Mouse (Mus musculus): ENCODE data around the gene Acoxl. TPM values are rescaled to one million over a fixed set of nuclear protein-coding genes. Genes with fewer than 3 reads are reported as not detected.
"Not testable (repeated sequence)": the region's sequence is repeated elsewhere in the genome, so short reads cannot be mapped to it uniquely, and the experiment has no call there.

Acoxl gene
- total RNA-seq, 4 experiments from 2014 or later, result not detected

DNA sequence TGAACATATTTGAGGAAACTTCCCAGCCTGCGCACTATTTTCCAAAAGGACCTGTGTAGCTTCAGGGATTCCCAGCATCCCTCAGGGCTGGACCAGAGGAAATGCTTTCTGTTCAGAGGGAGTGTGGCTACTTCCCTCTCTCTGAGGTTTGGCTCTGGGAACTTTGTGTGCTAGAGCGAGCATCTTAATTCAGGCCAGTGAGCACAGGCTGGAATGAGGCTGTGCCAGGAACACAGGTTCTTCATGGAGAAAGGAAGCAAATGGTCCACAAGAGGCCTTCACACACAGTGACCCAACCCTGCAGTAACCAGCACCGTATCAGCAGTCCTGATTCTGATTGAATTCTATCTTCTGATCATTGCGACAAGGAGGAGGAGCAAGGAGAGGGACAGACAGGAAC is 238.3 kb downstream of the Acoxl start:
- DNase-seq (ENCODE audit: low spot score), result no peak

DNA sequence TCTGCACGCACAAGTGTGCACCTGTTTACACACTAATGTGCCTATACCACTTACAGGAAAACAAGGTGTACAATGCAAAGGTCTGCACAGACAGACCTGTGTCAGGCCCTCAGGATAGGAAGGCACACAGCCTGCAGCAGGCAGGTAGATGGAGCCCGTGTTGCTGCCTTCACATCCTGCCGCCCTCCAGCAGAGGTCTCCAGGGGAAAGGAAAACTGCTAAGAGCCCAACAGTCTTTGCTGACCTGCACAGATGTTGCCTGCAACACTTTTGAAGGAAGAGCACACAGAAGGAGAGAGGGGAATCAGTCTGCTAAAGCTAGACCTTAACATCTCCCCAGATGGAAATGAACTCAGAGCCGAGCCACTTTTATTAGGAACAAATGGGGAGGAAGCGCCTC is 240.2 kb downstream of the Acoxl start:
- peak; percentile 21 for DNase-seq (ENCODE audit: low spot score)

DNA sequence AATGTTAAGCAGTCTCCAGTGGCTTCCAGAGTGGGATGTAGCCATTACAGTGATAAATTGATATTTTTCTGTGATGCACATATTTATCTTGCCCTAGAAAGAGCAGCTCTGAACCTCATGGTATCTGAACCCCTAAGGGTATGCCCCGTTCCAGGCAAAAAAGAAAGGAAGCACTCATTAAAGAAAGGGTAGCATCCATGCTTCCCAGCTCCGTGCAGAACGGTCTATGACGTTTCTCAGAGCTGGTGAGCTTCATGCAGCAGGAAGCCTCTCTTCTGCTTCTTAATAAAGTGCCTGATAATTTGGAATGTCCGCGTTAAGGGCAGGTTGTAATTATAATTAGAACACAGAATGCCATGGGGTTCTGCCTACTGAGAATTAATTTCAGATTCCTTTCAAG is 240.6 kb downstream of the Acoxl start:
- DNase-seq (ENCODE audit: low spot score), result no peak

GRCm38 (mm10) chr2:128083844-128084243 is 245.2 kb downstream of the Acoxl start:
- DNase-seq (ENCODE audit: low spot score), result no peak

GRCm38 (mm10) chr2:128084607-128085006 is 245.9 kb downstream of the Acoxl start:
- no peak for DNase-seq (ENCODE audit: low spot score)

- DNase-seq (ENCODE audit: low spot score), result no peak
Measured at GRCm38 (mm10) chr2:128085481-128085880, 246.8 kb downstream of the Acoxl start.

GRCm38 (mm10) chr2:128086301-128086886 is 247.7 kb downstream of the Acoxl start:
- no peak for DNase-seq (ENCODE audit: low spot score)

DNA sequence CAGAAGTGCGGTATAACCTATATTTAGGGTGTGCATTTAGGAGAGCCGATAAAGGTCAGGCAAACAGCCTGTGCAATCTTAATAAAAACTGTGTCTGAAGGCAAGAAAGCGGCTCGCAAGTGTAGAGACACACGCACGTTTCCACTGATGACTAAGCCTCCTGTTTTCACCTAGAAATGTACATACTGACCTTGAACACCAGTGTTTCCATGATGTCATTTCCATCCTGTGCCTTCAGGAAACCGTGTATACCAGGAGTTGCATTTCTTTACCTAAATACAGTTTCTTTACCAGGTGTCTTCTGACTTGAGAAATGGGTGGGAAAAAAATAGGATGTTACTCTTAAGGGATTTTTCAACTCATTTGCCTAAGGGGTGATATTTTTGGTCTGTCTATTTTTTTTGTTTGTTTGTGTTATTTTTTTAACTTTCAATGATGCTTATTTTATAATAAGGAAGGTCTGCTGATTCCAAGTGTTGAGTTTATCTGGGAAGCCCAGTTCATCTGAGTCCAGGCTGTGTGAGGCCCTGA is 248.4 kb downstream of the Acoxl start:
- DNase-seq (ENCODE audit: low spot score), result no peak

- no peak for DNase-seq (ENCODE audit: low spot score)
Measured at GRCm38 (mm10) chr2:128087798-128088545, 249.3 kb downstream of the Acoxl start.

GRCm38 (mm10) chr2:128090283-128090885 is 251.7 kb downstream of the Acoxl start:
- no peak for DNase-seq (ENCODE audit: low spot score)

GRCm38 (mm10) chr2:128091431-128092369 is 253.0 kb downstream of the Acoxl start:
- DNase-seq (ENCODE audit: low spot score), result no peak

DNA sequence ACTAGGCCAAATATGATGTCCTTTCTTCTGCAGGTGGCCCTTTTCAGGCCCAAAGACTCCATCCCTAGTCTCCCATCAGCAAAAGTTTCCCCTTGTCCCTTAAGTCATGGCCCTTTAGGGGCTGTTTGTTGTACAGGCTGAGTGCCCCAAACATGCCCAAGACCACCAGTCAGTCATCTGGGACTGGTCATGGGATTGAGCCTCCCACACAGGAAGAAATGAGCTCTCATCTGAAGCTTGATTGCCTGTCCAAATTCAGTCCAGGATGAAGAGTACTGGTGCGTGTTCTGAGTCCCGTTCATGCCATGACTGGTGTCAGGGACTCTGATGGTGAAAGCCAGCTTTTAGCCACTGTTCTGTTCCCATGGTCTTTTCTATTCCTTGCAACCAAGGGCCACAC is 253.8 kb downstream of the Acoxl start:
- no peak for DNase-seq (ENCODE audit: low spot score)

DNA sequence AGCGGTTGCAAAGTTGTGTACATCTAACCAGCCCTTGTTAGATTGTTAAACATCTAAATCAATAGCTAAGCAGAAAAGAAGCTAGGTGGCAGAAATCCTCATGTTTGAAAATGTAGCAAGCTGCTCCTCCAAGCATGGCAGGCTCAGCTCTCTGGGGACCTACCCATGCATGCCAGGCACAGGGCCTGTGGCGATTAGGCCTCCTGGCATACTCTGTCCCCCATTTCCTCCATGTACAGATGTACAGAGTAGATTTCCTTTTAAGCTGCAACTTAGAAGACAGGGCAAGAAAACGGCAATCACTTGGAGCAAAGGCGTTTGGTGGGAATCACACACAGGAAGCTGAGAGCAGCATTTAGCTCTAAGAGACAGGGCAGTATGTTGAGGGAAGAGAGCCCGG is 255.5 kb downstream of the Acoxl start:
- DNase-seq (ENCODE audit: low spot score), result no peak

DNA sequence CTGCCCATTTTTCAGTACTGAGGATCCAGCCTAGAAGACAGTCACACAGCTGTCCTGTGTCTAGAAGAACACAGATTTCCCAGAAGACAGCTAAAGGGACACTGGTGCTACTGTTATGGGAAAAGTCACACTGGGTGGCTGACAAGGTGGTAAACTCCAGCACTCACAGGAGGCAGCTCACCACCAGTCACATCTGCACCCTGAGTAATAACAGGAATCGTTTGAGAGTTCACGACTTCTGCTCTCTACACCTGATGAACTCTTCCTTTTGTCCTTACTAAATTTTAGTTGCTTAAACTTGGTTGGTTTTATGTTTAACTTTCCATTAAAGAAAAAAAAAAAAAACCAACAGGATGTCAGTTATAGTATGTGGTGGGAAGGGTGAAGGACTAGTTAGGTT is 255.9 kb downstream of the Acoxl start:
- no peak for DNase-seq (ENCODE audit: low spot score)

DNA sequence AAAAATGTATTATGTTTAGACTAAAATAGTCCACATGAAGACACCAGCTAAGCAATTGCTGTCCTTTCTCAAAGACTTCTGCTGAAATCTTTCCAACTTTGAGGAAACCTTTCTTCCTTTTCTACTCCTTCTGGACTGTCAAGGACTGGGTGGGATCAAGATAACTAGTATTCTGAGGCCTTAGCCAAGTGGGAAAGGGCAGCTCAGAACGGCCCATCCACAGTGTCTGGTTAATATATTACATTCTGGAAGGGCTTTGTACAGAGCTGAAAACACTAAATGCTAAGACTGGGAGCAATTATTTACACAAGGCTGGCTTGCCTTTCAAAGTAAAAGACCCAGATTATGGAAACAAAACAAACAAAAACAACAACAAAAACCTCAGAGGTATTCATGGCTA is 256.6 kb downstream of the Acoxl start:
- no peak for DNase-seq (ENCODE audit: low spot score)

DNA sequence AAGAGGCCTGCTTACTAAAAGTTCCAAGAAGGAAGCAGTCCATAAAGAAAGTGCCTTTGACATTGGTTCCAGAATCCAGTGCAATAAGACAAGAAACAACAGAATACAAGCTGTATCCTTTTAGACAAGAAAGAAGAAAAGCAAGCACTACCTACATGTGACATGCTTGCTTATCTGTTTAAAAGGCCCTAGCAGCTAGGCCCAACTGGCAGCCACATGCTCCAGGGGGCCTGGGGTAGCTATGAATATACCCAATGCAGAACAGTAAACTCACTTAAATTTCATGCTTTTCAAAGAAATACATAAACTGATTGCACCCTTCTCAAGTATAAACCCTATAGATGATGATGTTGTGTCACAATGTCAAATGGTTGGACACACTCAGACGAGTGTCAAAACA is 257.4 kb downstream of the Acoxl start:
- DNase-seq (ENCODE audit: low spot score), result no peak

DNA sequence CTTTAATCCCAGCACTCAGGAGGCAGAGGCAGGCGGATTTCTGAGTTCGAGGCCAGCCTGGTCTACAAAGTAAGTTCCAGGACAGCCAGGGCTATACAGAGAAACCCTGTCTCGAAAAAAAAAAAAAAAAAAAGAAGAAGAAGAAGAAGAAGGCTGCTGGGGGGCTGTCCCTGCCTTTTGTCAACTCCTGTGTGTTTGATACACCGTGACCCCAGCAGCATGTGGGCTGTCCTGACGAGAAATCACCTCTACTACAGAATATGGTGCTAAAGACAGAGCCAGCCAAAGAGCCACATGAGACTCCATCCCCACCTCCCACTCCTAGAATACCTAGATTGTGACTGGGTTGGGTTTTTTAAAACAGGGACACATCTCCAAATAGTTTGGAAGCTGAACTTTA is 259.4 kb downstream of the Acoxl start:
- DNase-seq (ENCODE audit: low spot score), result not testable (repeated sequence)

- no peak for DNase-seq (ENCODE audit: low spot score)
Measured at GRCm38 (mm10) chr2:128102086-128102485, 263.4 kb downstream of the Acoxl start.

DNA sequence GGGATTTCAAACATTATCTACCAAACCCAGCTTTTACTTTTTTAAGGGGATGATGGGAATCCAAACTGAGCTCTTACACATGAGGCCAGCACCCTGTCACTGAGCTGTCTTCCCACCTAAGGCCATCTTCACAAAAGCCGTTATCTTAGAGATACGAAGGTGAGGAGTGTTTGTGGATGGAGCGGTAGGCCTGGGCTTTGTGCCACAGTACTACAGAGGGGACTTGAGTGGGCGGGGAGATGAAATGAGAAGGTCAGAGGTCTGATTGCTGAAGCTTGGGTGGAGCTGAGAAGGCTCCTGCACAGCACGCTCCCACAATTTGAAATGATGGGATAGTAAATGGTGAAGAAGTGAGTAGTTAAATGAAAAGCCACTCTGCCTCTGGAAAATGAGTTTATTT is 266.1 kb downstream of the Acoxl start:
- no peak for DNase-seq (ENCODE audit: low spot score)

DNA sequence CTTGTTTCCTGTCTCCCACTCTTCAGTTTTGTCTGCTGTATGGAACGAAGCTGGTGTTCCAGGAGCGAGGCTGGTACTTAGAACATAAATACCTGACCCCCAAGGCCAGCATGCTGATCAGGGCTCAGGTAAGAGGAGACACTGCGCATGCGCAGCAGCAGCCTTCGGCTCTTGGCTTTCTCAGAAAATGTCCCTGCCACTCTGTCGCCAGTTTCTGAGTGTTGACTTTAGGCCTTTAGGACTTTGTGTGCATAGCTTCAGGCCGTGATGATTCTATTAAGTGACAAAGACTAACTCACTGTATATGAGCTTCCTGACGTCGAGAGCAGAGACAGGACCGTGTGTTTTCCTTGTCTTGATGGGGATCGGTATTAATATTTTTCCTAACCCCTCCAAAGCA is 267.0 kb downstream of the Acoxl start:
- no peak for DNase-seq (ENCODE audit: low spot score)

- no peak for DNase-seq (ENCODE audit: low spot score)
Measured at GRCm38 (mm10) chr2:128111537-128111936, 272.9 kb downstream of the Acoxl start.

DNA sequence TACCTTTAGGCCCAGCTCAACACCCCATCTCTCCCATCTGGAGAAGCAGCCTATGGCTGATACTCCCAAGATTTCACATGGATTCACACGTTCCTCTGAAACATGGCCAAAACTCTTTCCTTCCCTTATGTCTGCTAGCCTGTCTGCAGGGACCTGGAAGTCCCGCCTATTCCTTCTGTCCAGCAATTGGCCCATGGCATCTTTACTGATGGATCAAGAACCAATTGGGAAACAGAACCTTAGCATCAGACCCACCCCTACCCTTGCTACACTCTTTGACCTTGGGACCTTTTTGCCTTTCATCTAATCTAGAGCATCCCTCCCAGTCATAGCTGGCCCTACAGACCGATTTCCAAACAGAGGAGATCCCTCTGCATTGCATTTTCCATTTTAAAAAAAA is 275.9 kb downstream of the Acoxl start:
- no peak for DNase-seq (ENCODE audit: low spot score)

All from heart, adult 8-10 months (tissue).